Mouse (Mus musculus) heart, adult 11 months (tissue): ENCODE results near the gene Ak7.

Experiments used
- DNase-seq: peaks from one replicate; pipeline ENCODE4 v3.0.0; 2022

Gene Ak7

GRCm38 (mm10) chr12:105794896-105795295, 89.1 kb downstream of the Ak7 start:
- no peak for DNase-seq

- no peak for DNase-seq
Observed at GRCm38 (mm10) chr12:105798001-105798400, 92.2 kb downstream of the Ak7 start.

GRCm38 (mm10) chr12:105805790-105806189, 100.0 kb downstream of the Ak7 start:
- DNase-seq, result no peak

- no peak for DNase-seq
Observed at GRCm38 (mm10) chr12:105806205-105806604, 100.4 kb downstream of the Ak7 start.

- DNase-seq, result no peak
Observed at GRCm38 (mm10) chr12:105807416-105807815, 101.6 kb downstream of the Ak7 start.

GRCm38 (mm10) chr12:105808945-105809344, 103.2 kb downstream of the Ak7 start:
- no peak for DNase-seq

GRCm38 (mm10) chr12:105810608-105811007, 104.8 kb downstream of the Ak7 start:
- DNase-seq, result no peak

- no peak for DNase-seq
Observed at GRCm38 (mm10) chr12:105813957-105814356, 108.2 kb downstream of the Ak7 start.

GRCm38 (mm10) chr12:105823472-105823871, 117.7 kb downstream of the Ak7 start:
- no peak for DNase-seq

- DNase-seq, result no peak
Observed at GRCm38 (mm10) chr12:105824743-105825142, 119.0 kb downstream of the Ak7 start.

GRCm38 (mm10) chr12:105825266-105825665, 119.5 kb downstream of the Ak7 start:
- DNase-seq, result no peak
